Mouse (Mus musculus): ENCODE results near the gene Arhgap15.

- TF ChIP-seq CTCF (IDR thresholded peaks at IDR 0.05; ENCODE audit: low read depth) = no peak
- no peak for TF ChIP-seq EP300 (IDR thresholded peaks at IDR 0.05; ENCODE audit: low read depth)
Measured at GRCm38 (mm10) chr2:44131271-44131670, 382.6 kb downstream of the Arhgap15 start.
